Mouse (Mus musculus) adrenal gland, adult 18-20 months (tissue): ENCODE measurements around the gene E030018B13Rik. TPM values are rescaled to one million over a fixed set of nuclear protein-coding genes. Genes with fewer than 3 reads are reported as not detected.
A peak's percentile ranks its signal among the peaks of the same experiment; 100 is the strongest.

Source experiments
- DNase-seq, 2 experiments: peaks; one replicate each; pipeline ENCODE4 v3.0.0; 2021 to 2022; ENCODE audit warnings: low spot score in 2 of 2
- total RNA-seq, 2 experiments: library from RNA; stranded (reverse); gene quantifications; 1 replicate in 1 of 2; 2 replicates in 1 of 2; pipeline ENCODE4 v1.2.3; 2021

E030018B13Rik gene
- total RNA-seq, 2 experiments from 2014 or later: not detected

DNA sequence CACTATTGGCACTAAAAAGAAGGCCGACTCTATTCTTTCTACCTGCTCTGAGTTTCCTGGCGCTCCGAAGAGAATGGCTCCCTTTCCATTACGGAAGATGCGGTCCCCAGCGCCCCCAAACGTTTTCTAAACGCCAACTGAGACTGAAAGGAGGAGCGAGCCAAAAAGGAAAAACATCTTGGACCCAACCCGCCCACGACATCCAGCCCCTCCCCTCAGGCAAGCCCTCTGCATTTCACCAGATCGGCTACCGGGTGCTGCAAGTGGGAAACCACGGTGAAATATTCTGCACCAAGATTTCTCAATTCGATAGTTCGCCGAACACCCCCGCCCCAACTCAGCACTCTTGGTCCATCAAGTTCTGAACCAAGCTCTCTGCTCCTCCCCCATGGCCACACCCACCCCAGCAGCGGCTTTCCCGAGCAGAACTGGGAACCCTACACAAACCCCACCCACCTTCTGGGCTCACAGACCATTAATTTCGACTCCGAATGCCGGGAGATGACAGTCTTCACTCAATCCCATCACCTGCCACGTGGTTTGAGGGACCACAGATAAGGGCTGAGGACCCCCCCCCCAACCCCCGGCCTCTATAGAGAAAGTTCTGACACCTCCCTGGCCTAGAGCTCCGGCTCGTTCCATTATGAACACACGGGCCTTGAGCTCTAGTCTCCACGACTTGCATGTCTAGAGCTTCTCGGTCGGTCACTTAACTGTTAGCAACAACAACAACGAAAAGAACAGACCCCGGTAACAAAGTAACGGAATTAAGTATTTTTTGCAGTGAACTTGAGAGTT lies 19.7 kb downstream of the E030018B13Rik start:
- DNase-seq: peak; percentile 77 to 78

DNA sequence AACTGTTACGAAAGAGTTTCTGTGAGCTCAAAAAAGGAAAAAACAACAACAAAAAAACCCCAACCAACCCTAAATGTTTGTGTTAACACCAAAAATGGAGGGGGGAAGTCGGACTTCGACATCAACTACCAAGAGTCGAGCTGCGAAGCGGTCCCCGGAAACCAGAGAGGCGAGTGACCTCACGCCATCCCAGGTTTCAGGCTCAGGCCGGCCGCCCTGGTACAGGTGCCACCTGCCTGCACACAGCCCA lies 20.3 kb downstream of the E030018B13Rik start:
- no peak for DNase-seq

GRCm38 (mm10) chr7:63937236-63938065 lies 20.8 kb downstream of the E030018B13Rik start:
- DNase-seq: peak; percentile 89 to 94

DNA sequence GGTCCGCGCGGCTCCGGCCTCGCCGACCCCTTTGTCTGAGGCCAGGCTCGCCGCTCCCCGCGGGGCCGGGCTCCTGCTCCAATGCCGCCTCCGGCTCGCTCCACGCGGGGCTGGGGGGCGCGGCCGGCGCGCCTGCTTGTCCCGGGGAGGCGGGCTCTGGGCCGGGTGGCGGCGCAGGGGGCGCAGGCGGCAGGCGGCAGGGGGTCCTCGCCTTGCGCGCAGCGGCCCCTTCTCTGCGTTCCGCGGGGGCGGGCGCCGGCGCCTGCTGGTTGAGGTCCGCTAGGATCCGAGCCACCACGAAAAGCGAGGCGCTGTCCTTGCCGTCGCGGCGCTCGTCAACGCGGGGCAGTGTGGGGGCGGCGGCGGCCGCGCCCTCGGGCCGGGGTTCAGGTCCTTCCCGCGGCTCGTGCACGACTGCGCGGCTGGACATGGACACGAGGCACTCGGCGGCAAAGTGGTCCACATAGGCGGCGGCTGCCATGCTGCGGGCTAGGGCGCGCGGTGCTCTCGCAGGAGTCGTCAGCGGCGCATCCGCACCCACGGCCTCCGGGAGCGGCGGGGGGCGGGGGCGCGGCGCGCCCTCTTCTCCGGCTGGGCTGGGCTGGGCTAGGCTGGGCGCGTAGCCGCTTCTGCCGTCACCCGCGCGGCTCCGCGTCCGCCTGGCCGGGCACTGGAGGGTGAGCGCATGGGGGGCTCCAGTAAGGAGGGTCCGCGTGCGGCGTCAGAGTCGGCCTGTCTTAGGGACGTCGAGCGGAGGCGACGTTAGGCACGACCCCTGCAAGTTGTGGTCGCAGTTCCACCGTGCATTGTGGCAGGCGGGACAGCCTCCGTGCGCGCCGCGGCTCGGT lies 21.6 kb downstream of the E030018B13Rik start:
- peak in 1 of 2 experiments; percentile 68 for DNase-seq

DNA sequence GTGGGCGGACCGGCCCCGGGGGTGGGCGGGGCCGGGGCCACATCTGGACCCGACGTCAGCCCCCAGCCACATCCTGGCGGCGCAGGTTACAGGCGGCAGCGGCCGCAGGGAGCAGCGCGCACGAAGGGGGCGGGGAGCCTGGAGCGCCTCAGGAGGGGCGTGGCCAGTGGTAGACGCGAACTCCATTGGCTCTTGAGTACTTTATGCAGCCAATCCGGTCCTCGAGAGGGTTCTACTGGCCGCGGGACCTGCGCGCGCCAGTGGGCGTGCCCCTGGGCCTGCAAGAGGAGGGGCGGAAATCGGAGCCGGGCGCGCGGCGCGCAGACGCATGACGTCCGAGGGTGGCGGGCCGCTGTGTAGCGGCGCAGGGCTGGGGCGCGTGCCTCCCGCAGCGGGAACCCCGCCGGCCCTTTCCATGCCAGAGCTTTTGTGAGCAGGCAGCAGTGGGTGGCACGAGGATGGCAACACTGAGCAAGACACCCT lies 22.3 kb downstream of the E030018B13Rik start, which contains the start of gene Klf13:
TSS of gene Klf13 (minus strand) at position 2 of the 483 bp plus-strand sequence.
- peak; percentile 93 to 95 for DNase-seq

DNA sequence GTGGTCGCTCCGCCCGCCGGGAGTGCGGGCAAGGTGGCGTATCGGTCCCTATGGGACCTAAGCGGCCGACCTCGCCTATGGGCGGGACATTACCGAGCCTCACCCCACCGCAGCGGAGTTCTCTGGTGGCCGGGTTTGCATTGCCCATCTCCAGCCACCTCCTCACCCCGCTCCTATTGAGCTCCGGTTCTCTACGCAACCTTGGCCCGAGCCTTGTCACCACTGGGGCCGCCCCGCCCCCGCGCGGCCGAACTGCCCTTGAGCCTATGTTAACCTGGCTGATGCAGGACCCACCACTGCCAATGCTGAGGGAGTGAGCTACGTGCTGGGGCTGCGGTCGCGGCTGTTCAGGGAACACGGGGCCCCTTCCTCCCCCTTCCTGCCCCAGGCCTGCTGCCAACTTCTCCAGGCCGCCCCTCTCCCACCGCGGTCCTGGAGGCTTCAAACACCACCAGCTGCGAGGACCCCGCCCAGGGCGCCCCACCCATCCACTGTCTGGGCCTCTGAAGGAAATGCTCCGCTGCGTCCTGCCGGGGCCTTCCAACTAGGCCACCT lies 22.8 kb downstream of the E030018B13Rik start:
- DNase-seq: peak; percentile 81 to 85

DNA sequence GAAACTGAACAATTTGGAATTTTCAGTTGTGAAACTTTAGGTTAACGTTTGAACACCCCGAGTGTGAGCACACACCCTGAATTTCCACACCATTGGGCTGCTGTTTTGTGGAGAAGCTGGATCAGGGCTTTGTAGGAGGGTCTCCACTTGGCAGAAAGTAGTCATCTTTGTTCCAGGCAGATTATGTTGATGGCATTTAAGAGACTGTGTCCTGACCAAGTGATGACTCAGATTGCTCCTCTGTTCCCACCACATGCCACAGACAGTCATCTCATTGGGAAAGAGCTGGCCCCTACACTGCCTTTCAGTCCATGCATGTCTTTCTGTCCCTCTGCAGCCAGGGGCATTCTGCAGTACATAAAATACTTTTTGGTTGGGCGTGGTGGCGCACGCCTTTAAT lies 23.7 kb downstream of the E030018B13Rik start:
- no peak for DNase-seq

GRCm38 (mm10) chr7:63941050-63941449 lies 24.4 kb downstream of the E030018B13Rik start:
- DNase-seq: no peak

DNA sequence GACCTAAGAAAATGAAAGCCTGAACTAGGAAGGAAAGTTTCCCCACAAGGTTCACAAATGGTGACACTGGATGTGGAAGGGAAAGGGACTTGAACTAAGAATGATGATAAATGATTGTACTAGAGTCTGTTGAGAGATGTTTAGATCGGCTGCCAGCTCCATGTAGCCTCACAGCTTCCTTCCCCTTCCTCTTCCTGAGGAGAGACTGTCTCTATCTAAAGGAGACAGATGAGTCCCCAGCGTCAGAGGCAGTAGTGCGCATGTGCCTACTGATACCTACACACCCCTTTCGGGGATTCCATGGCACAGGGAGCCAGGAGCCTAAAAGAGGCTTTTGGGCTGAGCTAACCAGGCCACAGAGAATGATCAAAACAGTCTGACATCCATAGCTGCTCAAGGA lies 24.8 kb downstream of the E030018B13Rik start:
- no peak for DNase-seq

DNA sequence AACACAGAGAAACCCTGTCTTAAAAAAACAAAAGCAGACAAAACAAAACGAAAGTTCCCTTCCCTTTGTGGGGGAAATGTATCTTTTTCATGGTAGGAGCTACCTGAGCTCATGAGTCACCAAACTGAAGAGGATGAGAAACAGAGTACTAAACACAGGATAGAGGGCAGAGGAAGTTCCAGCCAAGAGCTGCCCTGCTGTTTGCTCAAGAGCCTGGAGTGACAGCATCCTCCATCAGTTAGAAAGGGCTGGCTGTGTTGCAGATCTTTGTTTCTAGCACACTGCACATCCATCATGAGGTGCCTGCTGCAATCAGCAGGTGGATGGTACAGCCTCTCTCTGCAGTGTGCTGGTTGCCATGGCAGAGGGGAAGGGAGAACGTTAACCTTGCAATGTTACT lies 27.3 kb downstream of the E030018B13Rik start:
- no peak for DNase-seq

GRCm38 (mm10) chr7:63947514-63948487 lies 31.1 kb downstream of the E030018B13Rik start:
- DNase-seq: no peak

DNA sequence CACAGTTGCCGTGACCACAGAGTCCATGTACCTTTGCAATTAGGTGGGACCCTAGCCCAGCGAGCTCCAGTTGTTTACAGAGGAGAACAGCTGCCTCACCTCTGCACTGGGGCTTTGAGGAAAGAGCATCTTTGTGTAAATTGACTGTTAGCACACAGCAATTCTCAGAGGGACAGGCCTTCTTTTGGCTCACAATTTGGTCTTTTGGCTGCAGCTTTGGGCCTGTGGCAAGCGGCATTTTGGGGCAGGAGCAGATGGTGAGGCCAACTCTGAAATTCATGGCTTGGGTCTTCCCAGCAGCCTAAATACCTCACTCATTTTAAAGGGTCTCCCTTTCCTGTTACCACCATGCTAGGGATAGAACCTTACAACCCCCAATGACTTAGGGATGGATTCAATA lies 32.5 kb downstream of the E030018B13Rik start:
- no peak for DNase-seq

- DNase-seq: peak in 1 of 2 experiments; percentile 51
Observed at GRCm38 (mm10) chr7:63950931-63951607, 34.4 kb downstream of the E030018B13Rik start.

GRCm38 (mm10) chr7:63952077-63952898 lies 35.6 kb downstream of the E030018B13Rik start:
- no peak for DNase-seq

- DNase-seq: no peak
Observed at GRCm38 (mm10) chr7:63955440-63955839, 38.8 kb downstream of the E030018B13Rik start.

DNA sequence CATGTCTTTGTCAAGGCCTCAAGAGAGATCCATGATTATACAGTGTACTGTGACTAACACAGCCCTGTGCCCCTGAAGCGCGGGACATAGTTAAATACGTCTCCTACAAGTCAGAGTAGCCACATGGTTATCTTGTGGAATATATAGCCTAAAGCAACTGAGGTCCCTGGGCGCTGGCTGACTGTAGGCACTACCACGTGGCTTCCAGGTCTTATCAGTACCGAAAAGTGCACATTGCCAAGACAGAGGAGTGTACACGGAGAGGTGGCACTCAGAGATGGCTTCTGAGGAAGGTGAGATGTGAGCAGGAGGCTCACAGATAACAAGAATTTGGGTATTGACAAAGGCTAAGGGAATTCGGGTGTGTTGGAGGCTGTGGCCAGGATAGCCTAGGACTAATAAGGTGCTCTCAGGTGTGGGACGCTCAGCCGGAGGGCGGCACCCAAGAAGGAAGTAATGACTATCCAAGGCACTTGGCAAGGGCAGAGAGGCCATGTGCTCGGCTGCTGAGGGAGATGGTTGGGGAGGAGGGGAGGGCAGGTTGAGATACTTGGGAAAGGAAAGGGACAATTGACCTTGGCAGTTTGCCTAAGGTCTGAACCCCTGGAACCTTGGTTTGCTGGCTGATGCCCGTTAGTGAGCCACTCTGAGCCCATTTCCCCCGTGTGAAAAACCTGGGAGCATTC lies 39.6 kb downstream of the E030018B13Rik start:
- no peak for DNase-seq

DNA sequence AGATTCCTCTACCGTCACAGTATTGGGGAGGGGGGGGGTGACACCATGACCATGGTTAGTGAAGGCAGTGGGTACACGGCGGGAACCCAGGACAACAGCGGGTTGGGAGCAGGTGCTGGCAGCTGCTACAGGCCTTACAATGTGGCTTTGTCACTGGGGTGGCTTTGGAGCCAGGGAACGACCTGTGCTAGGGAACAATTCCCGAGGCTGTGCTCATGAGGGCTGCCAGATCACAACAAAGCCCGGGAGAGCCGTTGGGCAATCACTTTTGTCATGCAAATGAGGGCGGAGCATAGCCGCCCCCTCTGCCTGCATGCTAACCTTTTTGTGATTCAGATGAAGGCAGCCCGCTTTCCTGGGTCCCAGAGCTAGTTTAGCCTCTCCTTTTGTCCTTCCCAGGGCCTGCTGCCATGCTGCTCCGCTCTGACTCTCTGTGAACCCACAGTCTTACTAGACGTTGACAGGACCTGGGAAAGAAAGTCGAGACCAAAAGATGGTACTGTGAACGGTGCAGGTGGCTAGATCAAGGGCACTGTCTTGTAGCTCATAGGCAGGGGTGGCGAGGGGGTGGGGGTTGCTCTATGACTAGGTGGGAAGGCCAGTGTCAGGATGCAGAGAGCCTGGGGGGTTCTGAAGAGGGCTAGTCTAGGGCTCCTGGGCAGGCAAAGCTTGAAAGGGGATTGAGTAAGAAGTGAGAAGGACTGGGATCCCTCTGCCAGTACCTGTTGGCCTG lies 40.5 kb downstream of the E030018B13Rik start:
- DNase-seq: no peak
